10 mouse cellular contexts compared by ENCODE assay signal in genomic region chr12:112129300-112129856, GRCm38 (mm10). TPM values are rescaled to one million over a fixed set of nuclear protein-coding genes. Genes with fewer than 3 reads are reported as not detected.
DNase-seq lines count a peak whose midpoint lies in the region; ATAC-seq and TF ChIP-seq lines count a peak whose summit lies in the region.
"Had no signal": no experiment of that assay in that cellular context is flagged by ENCODE, and none has a peak within 500 bp of the region (broad histone marks: within the 10 kb centered on the region; RNA-seq: fewer than 3 reads in every experiment).

No protein-coding gene starts in this region.

- TF ChIP-seq POLR2A in liver, adult 2 months (IDR thresholded peaks at IDR 0.05; ENCODE audit: extremely low read depth, insufficient read depth, low read length), result no peak

- no peak for ATAC-seq in forebrain, embryonic 13.5 days
- no peak for ATAC-seq in forebrain, embryonic 15.5 days (replicated peaks)
- ATAC-seq in limb, embryonic 15.5 days (ENCODE audit: insufficient number of reproducible peaks, low FRiP score, low TSS enrichment, low read depth), result no peak
- no peak for ATAC-seq in CD4-positive, CD25-positive, alpha-beta regulatory T cell, adult 4 months

- H3K79me2 ChIP-seq in liver, adult 2 months (ENCODE audit: control insufficient read depth, insufficient read depth, low read length), result no peaks in the 10 kb centered on the region

- no peak overlapping the region for H3K27ac ChIP-seq in forebrain, embryonic 13.5 days
- H3K27ac ChIP-seq in forebrain, embryonic 15.5 days (replicated peaks), result no peak overlapping the region
- H3K27ac ChIP-seq in liver, adult 2 months (replicated peaks; ENCODE audit: insufficient read depth, low read depth, low read length), result peak overlapping the region; percentile 83
- peak overlapping the region; percentile 91; the same call in 1 of the 2 replicates for H3K27ac ChIP-seq in embryonic facial prominence, embryonic 10.5 days (replicated peaks)
- H3K27ac ChIP-seq in limb, embryonic 15.5 days, result peak overlapping the region; percentile 55

- no peaks in the 10 kb centered on the region for H3K9me3 ChIP-seq in forebrain, embryonic 13.5 days (replicated peaks)
- no peaks in the 10 kb centered on the region for H3K9me3 ChIP-seq in forebrain, embryonic 15.5 days
- no peaks in the 10 kb centered on the region for H3K9me3 ChIP-seq in embryonic facial prominence, embryonic 10.5 days
- H3K9me3 ChIP-seq in limb, embryonic 15.5 days, result no peaks in the 10 kb centered on the region

- no peak for DNase-seq in liver, adult 2 months (ENCODE audit: extremely low read depth, low read depth, low spot score)
- no peak for DNase-seq in liver
- no peak for DNase-seq in embryonic facial prominence, embryonic 10.5 days (ENCODE audit: low spot score)
- DNase-seq in retina, embryonic 14.5 days (ENCODE audit: low spot score), result no peak

- peaks cover 16% of the 10 kb centered on the region for H3K4me1 ChIP-seq in forebrain, embryonic 13.5 days
- peaks cover 10% of the 10 kb centered on the region; the same call in 1 of the 2 replicates for H3K4me1 ChIP-seq in forebrain, embryonic 15.5 days
- peaks cover 27% of the 10 kb centered on the region for H3K4me1 ChIP-seq in liver, adult 2 months (ENCODE audit: control insufficient read depth, insufficient read depth, low read length)
- peaks cover 56% of the 10 kb centered on the region for H3K4me1 ChIP-seq in embryonic facial prominence, embryonic 10.5 days
- H3K4me1 ChIP-seq in limb, embryonic 15.5 days, result peaks cover 17% of the 10 kb centered on the region

- no peaks in the 10 kb centered on the region for H3K36me3 ChIP-seq in forebrain, embryonic 13.5 days (ENCODE audit: poor library complexity, severe bottlenecking)
- no peaks in the 10 kb centered on the region for H3K36me3 ChIP-seq in forebrain, embryonic 15.5 days
- no peaks in the 10 kb centered on the region; the same call in 1 of the 2 replicates for H3K36me3 ChIP-seq in liver, adult 2 months (ENCODE audit: control insufficient read depth, insufficient read depth, low read length)
- no peaks in the 10 kb centered on the region for H3K36me3 ChIP-seq in embryonic facial prominence, embryonic 10.5 days (replicated peaks)
- no peaks in the 10 kb centered on the region for H3K36me3 ChIP-seq in limb, embryonic 15.5 days

- H3K4me2 ChIP-seq in forebrain, embryonic 13.5 days, result peak overlapping the region; percentile 90; the same call in 1 of the 2 replicates
- H3K4me2 ChIP-seq in forebrain, embryonic 15.5 days (replicated peaks), result no peak overlapping the region
- H3K4me2 ChIP-seq in limb, embryonic 15.5 days, result no peak overlapping the region

- no peak for TF ChIP-seq CTCF in liver, adult 2 months (IDR thresholded peaks at IDR 0.05; ENCODE audit: low read depth, low read length)

- no peak overlapping the region for H3K4me3 ChIP-seq in forebrain, embryonic 13.5 days
- no peak overlapping the region for H3K4me3 ChIP-seq in forebrain, embryonic 15.5 days
- H3K4me3 ChIP-seq in liver, adult 2 months (ENCODE audit: insufficient read depth, low read depth, low read length), result no peak overlapping the region
- H3K4me3 ChIP-seq in embryonic facial prominence, embryonic 10.5 days, result 0 out of 2 replicates have a peak overlapping the region, but pooled peaks have one; percentile 76
- H3K4me3 ChIP-seq in limb, embryonic 15.5 days, result no peak overlapping the region

- WGBS in forebrain, embryonic 13.5 days, result 74% methylated on average over 6 of the region's 6 CpGs
- 79% methylated on average over 6 of the region's 6 CpGs for WGBS in forebrain, embryonic 15.5 days
- 48% methylated on average over 6 of the region's 6 CpGs for WGBS in liver, adult 2 months
- 53% methylated on average over 6 of the region's 6 CpGs for WGBS in embryonic facial prominence, embryonic 10.5 days
- WGBS in limb, embryonic 15.5 days, result 68% methylated on average over 6 of the region's 6 CpGs

- H3K27me3 ChIP-seq in forebrain, embryonic 13.5 days, result peaks cover 42% of the 10 kb centered on the region
- H3K27me3 ChIP-seq in forebrain, embryonic 15.5 days, result 0 out of 2 replicates have a peak, but pooled peaks cover 11% of the 10 kb centered on the region
- no peaks in the 10 kb centered on the region for H3K27me3 ChIP-seq in liver, adult 2 months (ENCODE audit: control insufficient read depth, insufficient read depth, low read length)
- H3K27me3 ChIP-seq in embryonic facial prominence, embryonic 10.5 days (replicated peaks; ENCODE audit: low read depth, poor library complexity, severe bottlenecking), result peaks cover 76% of the 10 kb centered on the region
- peaks cover 37% of the 10 kb centered on the region for H3K27me3 ChIP-seq in limb, embryonic 15.5 days

- H3K9ac ChIP-seq in forebrain, embryonic 13.5 days, result no peak overlapping the region
- no peak overlapping the region for H3K9ac ChIP-seq in forebrain, embryonic 15.5 days (replicated peaks)
- peak overlapping the region; percentile 34; the same call in 1 of the 2 replicates for H3K9ac ChIP-seq in liver, adult 2 months (ENCODE audit: low read depth, low read length)
- no peak overlapping the region for H3K9ac ChIP-seq in limb, embryonic 15.5 days

RNA-seq across cellular contexts. Expression of gene Kif26a, which starts 16.6 kb away (rescaled TPM):
- 10.9 and 14.4 TPM in 2 replicates for polyA plus RNA-seq in forebrain, embryonic 13.5 days (2015; fragmentation: Nextera tagmentation; extraction: Ambion mirVana)
- polyA plus RNA-seq in forebrain, embryonic 15.5 days (2015; fragmentation: Nextera tagmentation; extraction: Ambion mirVana), result 16.1 and 18.0 TPM in 2 replicates
- total RNA-seq in liver, adult 2 months (2014; rRNA removed), result 0.27 and 0.28 TPM in 2 replicates
- polyA plus RNA-seq in liver, adult 2 months (2012; rRNA removed), result 0.77 and 0.84 TPM in 2 replicates
- polyA plus RNA-seq in embryonic facial prominence, embryonic 10.5 days (2016; fragmentation: Nextera tagmentation; extraction: Ambion mirVana), result 3.3 and 3.4 TPM in 2 replicates
- 6.3 and 8.7 TPM in 2 replicates for polyA plus RNA-seq in limb, embryonic 15.5 days (2015; fragmentation: Nextera tagmentation; extraction: Ambion mirVana)
- not detected for polyA plus RNA-seq in CD4-positive, CD25-positive, alpha-beta regulatory T cell, adult 4 months (2017; shearing (Covaris generic))
- total RNA-seq: granulocyte monocyte progenitor cell, adult 5-6 weeks; monocyte, adult 5-6 weeks had no signal

RNA-seq across cellular contexts. Expression of gene Aspg, which starts 22.9 kb away (rescaled TPM):
- 0.08 and 0.15 TPM in 2 replicates for polyA plus RNA-seq in forebrain, embryonic 13.5 days (2015; fragmentation: Nextera tagmentation; extraction: Ambion mirVana)
- polyA plus RNA-seq in forebrain, embryonic 15.5 days (2015; fragmentation: Nextera tagmentation; extraction: Ambion mirVana), result 0.20 and 0.22 TPM in 2 replicates
- total RNA-seq in liver, adult 2 months (2014; rRNA removed), result 162 and 179 TPM in 2 replicates
- 398 and 612 TPM in 2 replicates for polyA plus RNA-seq in liver, adult 2 months (2012; rRNA removed)
- polyA plus RNA-seq in embryonic facial prominence, embryonic 10.5 days (2016; fragmentation: Nextera tagmentation; extraction: Ambion mirVana), result 2.7 TPM in 2 replicates
- polyA plus RNA-seq in limb, embryonic 15.5 days (2015; fragmentation: Nextera tagmentation; extraction: Ambion mirVana), result 8.0 and 9.2 TPM in 2 replicates
- polyA plus RNA-seq in CD4-positive, CD25-positive, alpha-beta regulatory T cell, adult 4 months (2017; shearing (Covaris generic)), result not detected
- total RNA-seq: granulocyte monocyte progenitor cell, adult 5-6 weeks; monocyte, adult 5-6 weeks had no signal

Comparison
In these comparisons a context has a peak if more than half of its experiments do, and no peak if none do; other contexts are left out.
1. H3K27ac ChIP-seq: peak in liver, adult 2 months (single experiment), embryonic facial prominence, embryonic 10.5 days (single experiment) and limb, embryonic 15.5 days (single experiment); none in forebrain, embryonic 13.5 days (single experiment) and forebrain, embryonic 15.5 days (single experiment).
2. RNA of gene Aspg, which starts 22.9 kb away (polyA plus RNA-seq): 398 to 612 TPM in liver, adult 2 months; 8.0 to 9.2 TPM in limb, embryonic 15.5 days, 2.7 TPM in embryonic facial prominence, embryonic 10.5 days, 0.20 to 0.22 TPM in forebrain, embryonic 15.5 days, 0.08 to 0.15 TPM in forebrain, embryonic 13.5 days and not detected in CD4-positive, CD25-positive, alpha-beta regulatory T cell, adult 4 months; every median in the first group is over 10 times any median in the second.